Mouse (Mus musculus) kidney, embryonic 14.5 days (tissue): Measurements from ENCODE around the gene Atp6v0d1. TPM values are rescaled to one million over a fixed set of nuclear protein-coding genes. Genes with fewer than 3 reads are reported as not detected.

Experiments
- ATAC-seq: fragments of 200-750 bp; cut with Nextera tagmentation; 2 replicates; pipeline ENCODE4 v1.8.0; 2017; ENCODE audit warnings: moderate number of reproducible peaks, mild to moderate bottlenecking, moderate TSS enrichment, moderate library complexity; ENCODE audit not compliant: low FRiP score, low TSS enrichment
- H3K27ac ChIP-seq: fragments of 300-500 bp; sonication (generic); 2 replicates; pipeline ENCODE4 v1.5.1; 2014; ENCODE audit warnings: low read depth, mild to moderate bottlenecking, low read length, moderate library complexity, mixed read lengths
- H3K27me3 ChIP-seq: fragments of 300-500 bp; sonication (generic); 2 replicates; pipeline ENCODE4 v1.6.1; 2014; ENCODE audit warnings: mild to moderate bottlenecking, low read length; ENCODE audit not compliant: control insufficient read depth, insufficient read depth
- H3K36me3 ChIP-seq: fragments of 300-500 bp; sonication (generic); 2 replicates; pipeline ENCODE4 v1.6.1; 2014; ENCODE audit warnings: low read length, mixed read lengths; ENCODE audit not compliant: control insufficient read depth, insufficient read depth
- H3K4me1 ChIP-seq: fragments of 300-500 bp; sonication (generic); 2 replicates; pipeline ENCODE4 v1.6.1; 2014; ENCODE audit warnings: low read length, mixed read lengths; ENCODE audit not compliant: control insufficient read depth, insufficient read depth
- H3K4me2 ChIP-seq: fragments of 300-500 bp; sonication (generic); replicated peaks from 2 replicates; pipeline ENCODE4 v1.6.1; 2014; ENCODE audit warnings: low read depth, mild to moderate bottlenecking, low read length
- H3K4me3 ChIP-seq: fragments of 300-500 bp; sonication (generic); 2 replicates; pipeline ENCODE4 v1.5.1; 2014; ENCODE audit warnings: mild to moderate bottlenecking, low read length
- H3K9ac ChIP-seq: fragments of 300-500 bp; sonication (generic); 2 replicates; pipeline ENCODE4 v1.6.1; 2014; ENCODE audit warnings: low read depth, mild to moderate bottlenecking, low read length, moderate library complexity
- H3K9me3 ChIP-seq: fragments of 300-500 bp; sonication (generic); 2 replicates; pipeline ENCODE4 v1.6.1; 2016; ENCODE audit warnings: low read length; ENCODE audit not compliant: control insufficient read depth
- WGBS: fragments of 180-500 bp; shearing (Covaris S2); extraction: QIAGEN DNeasy Blood & Tissue Kit; methylation state at CpG from one replicate; pipeline ENCODE4 v1.1.7; 2014; 5-methylcytosine and 5-hydroxymethylcytosine counted together
- polyA plus RNA-seq: library from polyadenylated mRNA; unstranded; fragments of >200 nt; fragmentation: Nextera tagmentation; extraction: Ambion mirVana; gene quantifications from 2 replicates; pipeline ENCODE4 v1.2.1, GENCODE M21; 2014

Gene Atp6v0d1
- polyA plus RNA-seq, 1 experiment from 2014 or later, result 90.1 TPM

GRCm38 (mm10) chr8:105509997-105510735, 55.7 kb downstream of the Atp6v0d1 start:
- H3K9ac ChIP-seq, result peak overlapping the region; percentile 31; the same call in 1 of the 2 replicates
- 38% methylated on average over 12 of the region's 12 CpGs for WGBS
- H3K27ac ChIP-seq, result peak overlapping the region; percentile 38; the same call in 1 of the 2 replicates
- no peaks in the 10 kb centered on the region for H3K9me3 ChIP-seq
- no peaks in the 10 kb centered on the region for H3K36me3 ChIP-seq
- ATAC-seq, result no peak
- no peak overlapping the region for H3K4me3 ChIP-seq
- no peaks in the 10 kb centered on the region for H3K27me3 ChIP-seq
- H3K4me1 ChIP-seq, result peaks cover 21% of the 10 kb centered on the region
- H3K4me2 ChIP-seq, result peak overlapping the region; percentile 21; the same call in 1 of the 2 replicates

- H3K9ac ChIP-seq, result peak overlapping the region; percentile 34; the same call in 1 of the 2 replicates
- H3K36me3 ChIP-seq, result no peaks in the 10 kb centered on the region
- no peaks in the 10 kb centered on the region for H3K9me3 ChIP-seq
- no peaks in the 10 kb centered on the region for H3K27me3 ChIP-seq
- peak overlapping the region; percentile 29 for H3K4me2 ChIP-seq
- peaks cover 21% of the 10 kb centered on the region for H3K4me1 ChIP-seq
- 14% methylated on average over 2 of the region's 2 CpGs for WGBS
- peak overlapping the region; percentile 83 for H3K27ac ChIP-seq
- peak; percentile 94 for ATAC-seq
- H3K4me3 ChIP-seq, result no peak overlapping the region
Observed at GRCm38 (mm10) chr8:105508758-105509157, 57.1 kb downstream of the Atp6v0d1 start.

DNA sequence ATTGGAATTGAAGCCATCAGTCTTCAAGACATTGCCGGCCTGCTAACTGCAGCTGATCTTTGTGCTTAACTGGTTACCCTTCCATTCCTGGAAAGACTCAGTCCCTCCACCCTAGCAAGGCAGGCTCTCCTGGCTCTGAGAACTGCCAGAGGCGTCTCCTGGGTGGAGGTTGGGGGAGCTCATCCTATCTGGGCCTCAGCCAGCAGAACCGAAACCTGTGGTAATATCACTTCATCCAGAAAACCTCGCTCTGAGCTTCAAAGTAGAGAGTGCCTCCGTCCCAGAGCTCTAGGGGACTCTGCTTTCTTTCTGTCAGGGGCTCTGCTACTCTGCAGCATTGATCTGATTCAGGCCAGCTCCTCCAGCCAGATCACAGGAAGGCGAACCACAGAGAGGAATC, 58.9 kb downstream of the Atp6v0d1 start:
- Histone ChIP-seq H3K4me1 (peaks cover 21% of the 10 kb centered on the region), H3K9me3 (no peaks in the 10 kb centered on the region), H3K27me3 (no peaks in the 10 kb centered on the region), H3K4me2 (no peak overlapping the region), H3K4me3 (no peak overlapping the region), H3K9ac (no peak overlapping the region), H3K27ac (no peak overlapping the region), H3K36me3 (no peaks in the 10 kb centered on the region)
- ATAC-seq, result no peak
- 83% methylated on average over 6 of the region's 6 CpGs for WGBS

- Histone ChIP-seq H3K4me3 (no peak overlapping the region), H3K4me1 (peaks cover 11% of the 10 kb centered on the region), H3K36me3 (no peaks in the 10 kb centered on the region), H3K27ac (no peak overlapping the region), H3K9me3 (no peaks in the 10 kb centered on the region), H3K4me2 (no peak overlapping the region), H3K27me3 (no peaks in the 10 kb centered on the region), H3K9ac (no peak overlapping the region)
- ATAC-seq, result no peak
- 80% methylated on average over 3 of the region's 3 CpGs for WGBS
Observed at GRCm38 (mm10) chr8:105504617-105505016, 61.2 kb downstream of the Atp6v0d1 start.

GRCm38 (mm10) chr8:105499787-105500186, 66.1 kb downstream of the Atp6v0d1 start:
- H3K27ac ChIP-seq, result no peak overlapping the region
- no peak for ATAC-seq
- no peaks in the 10 kb centered on the region for H3K36me3 ChIP-seq
- 80% methylated on average over 12 of the region's 12 CpGs for WGBS
- no peak overlapping the region for H3K9ac ChIP-seq
- peaks cover 13% of the 10 kb centered on the region; the same call in 1 of the 2 replicates for H3K4me1 ChIP-seq
- H3K9me3 ChIP-seq, result no peaks in the 10 kb centered on the region
- H3K27me3 ChIP-seq, result no peaks in the 10 kb centered on the region
- H3K4me2 ChIP-seq, result no peak overlapping the region
- H3K4me3 ChIP-seq, result no peak overlapping the region

DNA sequence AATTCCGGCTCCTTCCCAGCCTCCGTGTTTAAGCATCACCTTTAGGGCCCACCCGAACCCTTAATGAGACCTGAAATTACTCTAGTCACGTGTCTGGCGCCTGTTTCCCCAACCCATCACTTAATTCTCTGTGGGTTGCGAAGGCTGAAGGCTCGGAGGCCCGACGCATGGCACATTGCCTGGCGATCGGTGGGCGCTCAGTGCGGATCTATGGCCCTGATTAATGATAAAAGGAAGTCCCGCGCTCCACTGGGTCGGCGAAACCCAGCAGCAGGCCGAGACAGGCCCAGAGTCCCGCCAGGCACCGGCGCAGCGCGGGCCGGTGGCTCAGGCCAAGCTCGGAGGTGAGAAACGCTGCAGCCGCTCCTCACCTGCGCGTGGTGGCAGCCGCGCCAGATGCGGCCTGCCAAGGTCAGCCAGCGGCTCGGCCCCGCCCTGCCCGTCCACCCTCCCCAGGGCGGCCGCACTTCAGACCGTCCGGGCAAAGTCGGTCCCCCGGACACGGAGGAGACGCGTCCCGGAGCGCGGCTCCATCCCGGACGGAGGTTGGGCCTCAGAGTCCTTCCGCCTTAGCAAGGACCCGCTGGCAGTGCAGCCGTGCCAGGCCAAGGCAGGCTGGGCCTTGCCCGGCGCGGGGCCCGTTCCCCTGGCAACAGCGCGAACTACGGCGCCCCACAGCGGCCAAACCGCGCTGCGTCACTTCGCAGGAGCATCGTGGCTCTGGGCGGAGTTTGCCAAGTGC, 69.2 kb downstream of the Atp6v0d1 start, which contains the start of gene Zdhhc1:
Gene Zdhhc1, minus strand, starts transcription at position 464 of the 742 bp plus-strand sequence.
- Histone ChIP-seq H3K9me3 (no peaks in the 10 kb centered on the region), H3K27me3 (no peaks in the 10 kb centered on the region), H3K27ac (peak within 1 kb of the TSS; percentile 65), H3K4me2 (peak within 1 kb of the TSS; percentile 67), H3K36me3 (no peaks in the 10 kb centered on the region), H3K9ac (peak within 1 kb of the TSS; percentile 88), H3K4me3 (peak within 1 kb of the TSS; percentile 64), H3K4me1 (peaks cover 16% of the 10 kb centered on the region; the same call in 1 of the 2 replicates)
- peak; percentile 86 for ATAC-seq
- under 1% methylated on average over 68 of the region's 68 CpGs for WGBS

DNA sequence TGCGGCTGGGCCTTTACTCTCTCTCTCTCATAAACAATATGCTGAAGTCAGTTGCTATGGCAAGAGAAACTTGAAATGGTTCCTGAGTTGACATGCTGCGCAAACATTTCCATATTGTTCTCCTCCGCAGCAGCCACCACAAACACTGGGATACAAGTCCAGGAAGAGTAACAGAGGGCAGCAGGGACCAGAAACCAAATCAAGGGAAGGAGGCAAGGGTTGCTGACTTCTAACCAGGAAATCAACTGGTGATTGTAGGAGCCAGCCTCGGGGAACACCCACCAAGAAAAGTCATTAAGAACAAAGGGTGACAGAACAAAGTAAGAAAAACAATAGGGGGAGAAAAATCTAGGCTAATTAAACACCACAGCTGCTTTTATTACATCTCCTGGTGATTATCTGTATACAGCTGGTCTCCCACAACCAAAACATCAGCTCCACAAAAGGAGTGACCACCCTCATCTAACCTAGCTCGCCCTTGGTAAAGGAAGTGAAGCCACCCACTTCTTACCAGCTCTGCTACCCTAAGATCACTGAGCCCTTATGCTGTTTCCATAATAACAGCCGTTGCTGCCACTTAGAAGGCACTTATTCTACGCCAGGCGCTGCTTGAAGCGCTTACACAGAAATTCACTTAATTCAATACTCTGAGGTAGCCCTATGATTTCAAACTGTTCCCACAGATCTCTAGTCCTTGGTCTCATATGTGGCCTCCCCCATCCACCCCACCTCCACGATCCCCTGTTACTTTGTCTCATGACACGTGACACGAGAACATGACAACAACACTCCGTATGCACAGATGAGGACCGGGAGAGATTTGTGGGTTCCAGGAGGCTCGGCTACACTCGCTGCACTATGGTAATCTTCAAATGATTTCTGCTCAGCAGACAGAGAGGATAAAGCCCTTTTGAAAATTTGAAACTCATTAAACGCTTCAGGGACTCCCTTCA, 70.2 kb downstream of the Atp6v0d1 start:
- peak overlapping the region; percentile 64 for H3K4me3 ChIP-seq
- peak overlapping the region; percentile 88; the same call in 1 of the 2 replicates for H3K9ac ChIP-seq
- H3K27me3 ChIP-seq, result no peaks in the 10 kb centered on the region
- no peaks in the 10 kb centered on the region for H3K9me3 ChIP-seq
- H3K4me1 ChIP-seq, result peaks cover 16% of the 10 kb centered on the region; the same call in 1 of the 2 replicates
- no peak for ATAC-seq
- no peaks in the 10 kb centered on the region for H3K36me3 ChIP-seq
- H3K27ac ChIP-seq, result peak overlapping the region; percentile 65
- 23% methylated on average over 17 of the region's 17 CpGs for WGBS
- H3K4me2 ChIP-seq, result peak overlapping the region; percentile 67

GRCm38 (mm10) chr8:105494566-105494965, 71.3 kb downstream of the Atp6v0d1 start:
- H3K27me3 ChIP-seq, result no peaks in the 10 kb centered on the region
- peak overlapping the region; percentile 28; the same call in 1 of the 2 replicates for H3K9ac ChIP-seq
- peaks cover 16% of the 10 kb centered on the region; the same call in 1 of the 2 replicates for H3K4me1 ChIP-seq
- H3K27ac ChIP-seq, result peak overlapping the region; percentile 20; the same call in 1 of the 2 replicates
- no peak overlapping the region; the same call in 1 of the 2 replicates for H3K4me2 ChIP-seq
- H3K4me3 ChIP-seq, result no peak overlapping the region
- ATAC-seq, result no peak
- WGBS, result 64% methylated on average over 3 of the region's 3 CpGs
- H3K9me3 ChIP-seq, result no peaks in the 10 kb centered on the region
- H3K36me3 ChIP-seq, result no peaks in the 10 kb centered on the region
